Mouse (Mus musculus): ENCODE results near the gene Psmg3.

DNA sequence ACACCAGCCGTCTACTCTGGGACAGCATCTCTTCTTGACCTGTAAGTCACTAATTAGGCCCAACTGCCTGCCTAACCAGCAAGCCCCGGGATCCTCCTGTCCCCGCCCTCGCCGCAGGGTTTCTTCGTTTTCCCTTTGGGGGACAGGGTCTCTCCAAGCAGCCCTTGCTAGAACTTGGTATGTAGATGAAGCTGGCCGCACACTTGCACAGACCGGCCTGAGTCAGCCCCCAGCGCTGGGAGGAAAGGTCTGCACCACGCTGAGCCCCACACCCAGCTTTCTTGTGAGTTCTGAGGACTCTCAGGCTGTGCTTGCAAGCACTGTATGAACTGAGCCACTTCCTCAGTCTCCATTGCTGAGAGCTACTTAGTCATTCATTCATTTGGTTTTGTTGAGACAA lies 2.2 kb downstream of the Psmg3 start:
- TF ChIP-seq MYOD1 (IDR thresholded peaks at IDR 0.05; ENCODE audit: control insufficient read depth in 1 of 3, insufficient read length in 2 of 3, low read depth in 2 of 3) (no peak), POLR2A (IDR thresholded peaks at IDR 0.05; ENCODE audit: insufficient read length, low read depth) (no peak)
